Mouse (Mus musculus) liver, embryonic 12.5 days (tissue): ENCODE data around the gene Asb17. TPM values are rescaled to one million over a fixed set of nuclear protein-coding genes. Genes with fewer than 3 reads are reported as not detected.

Experiments used
- ATAC-seq: fragments of 200-750 bp; cut with Nextera tagmentation; 2 replicates; pipeline ENCODE4 v1.8.0; 2017; ENCODE audit warnings: moderate number of reproducible peaks, mild to moderate bottlenecking, moderate library complexity
- H3K27ac ChIP-seq: fragments of 300-500 bp; sonication (generic); 2 replicates; pipeline ENCODE4 v1.5.1; 2016; ENCODE audit warnings: mild to moderate bottlenecking
- H3K27me3 ChIP-seq: fragments of 300-500 bp; sonication (generic); replicated peaks from 2 replicates; pipeline ENCODE4 v1.6.1; 2016; ENCODE audit warnings: mild to moderate bottlenecking, moderate library complexity
- H3K36me3 ChIP-seq: fragments of 300-500 bp; sonication (generic); 2 replicates; pipeline ENCODE4 v1.6.1; 2016; ENCODE audit warnings: mild to moderate bottlenecking, moderate library complexity
- H3K4me1 ChIP-seq: fragments of 300-500 bp; sonication (generic); 2 replicates; pipeline ENCODE4 v1.6.1; 2016
- H3K4me2 ChIP-seq: fragments of 300-500 bp; sonication (generic); 2 replicates; pipeline ENCODE4 v1.6.1; 2016; ENCODE audit warnings: mild to moderate bottlenecking, moderate library complexity
- H3K4me3 ChIP-seq: fragments of 300-500 bp; sonication (generic); 2 replicates; pipeline ENCODE4 v1.5.1; 2016; ENCODE audit warnings: mild to moderate bottlenecking, moderate library complexity
- H3K9ac ChIP-seq: fragments of 300-500 bp; sonication (generic); 2 replicates; pipeline ENCODE4 v1.6.1; 2016; ENCODE audit warnings: mild to moderate bottlenecking, moderate library complexity
- H3K9me3 ChIP-seq: fragments of 300-500 bp; sonication (generic); replicated peaks from 2 replicates; pipeline ENCODE4 v1.6.1; 2016; ENCODE audit warnings: mild to moderate bottlenecking, moderate library complexity
- WGBS: fragments of 180-500 bp; shearing (Covaris S2); methylation state at CpG from one replicate; pipeline ENCODE4 v1.1.7; 2016; ENCODE audit not compliant: insufficient replicate concordance; 5-methylcytosine and 5-hydroxymethylcytosine counted together
- polyA plus RNA-seq: library from polyadenylated mRNA; unstranded; fragments of >200 nt; fragmentation: Nextera tagmentation; extraction: Ambion mirVana; gene quantifications from 2 replicates; pipeline ENCODE4 v1.2.1, GENCODE M21; 2016

The Asb17 gene
- polyA plus RNA-seq, 1 experiment from 2014 or later = 6.4 TPM

DNA sequence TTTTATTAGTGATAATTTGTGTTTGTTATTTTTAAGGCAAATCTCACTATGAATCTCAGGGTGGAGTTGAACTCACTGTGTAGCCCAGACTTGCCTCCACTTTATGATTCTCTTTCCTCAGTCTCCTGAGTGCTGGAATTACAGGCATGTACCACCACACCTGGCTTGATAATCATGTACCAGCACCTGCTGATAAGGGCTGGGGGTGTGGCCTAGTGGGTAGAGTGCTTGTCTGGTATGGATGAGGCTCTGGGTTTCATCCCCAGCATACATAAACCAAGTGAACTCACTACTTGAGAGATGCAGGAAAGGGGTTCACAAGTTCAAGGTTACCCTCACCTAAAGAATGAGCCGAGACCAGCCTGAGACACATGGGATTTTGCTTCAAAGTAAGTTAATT lies 57.9 kb downstream of the Asb17 start:
- no peaks in the 10 kb centered on the region for H3K9me3 ChIP-seq
- no peak overlapping the region; the same call in 1 of the 2 replicates for H3K27ac ChIP-seq
- H3K4me3 ChIP-seq = no peak overlapping the region
- peaks cover 38% of the 10 kb centered on the region for H3K36me3 ChIP-seq
- 70% methylated on average over 1 of the region's 1 CpGs for WGBS
- peak; percentile 28 for ATAC-seq
- peaks cover 30% of the 10 kb centered on the region for H3K4me1 ChIP-seq
- H3K4me2 ChIP-seq = no peak overlapping the region
- H3K27me3 ChIP-seq = 0 out of 2 replicates have a peak, but pooled peaks cover 5% of the 10 kb centered on the region
- no peak overlapping the region for H3K9ac ChIP-seq

DNA sequence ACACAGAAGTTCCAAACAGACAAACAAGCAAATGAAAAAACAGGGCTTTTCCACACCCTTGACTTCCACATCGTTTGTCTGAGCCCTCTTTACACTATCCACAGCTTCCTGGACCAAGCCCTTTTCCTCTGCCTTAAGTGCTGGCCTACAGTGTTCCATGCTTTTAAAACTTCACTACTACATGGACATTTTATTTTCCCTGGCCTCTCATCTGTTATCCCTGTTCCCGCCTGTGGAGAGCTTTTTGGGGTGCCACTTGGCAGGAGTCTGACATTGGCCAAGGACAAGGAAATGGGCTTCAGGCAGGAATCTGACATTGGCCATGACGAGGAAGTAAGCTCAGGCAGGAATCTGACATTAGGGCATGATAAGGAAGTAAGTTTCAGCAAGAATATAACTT lies 58.6 kb downstream of the Asb17 start:
- Histone ChIP-seq H3K27ac (peak overlapping the region; percentile 64; the same call in 1 of the 2 replicates), H3K36me3 (peaks cover 45% of the 10 kb centered on the region), H3K4me3 (no peak overlapping the region), H3K4me1 (peaks cover 32% of the 10 kb centered on the region), H3K9me3 (no peaks in the 10 kb centered on the region), H3K9ac (no peak overlapping the region), H3K4me2 (no peak overlapping the region), H3K27me3 (0 out of 2 replicates have a peak, but pooled peaks cover under 1% of the 10 kb centered on the region)
- ATAC-seq = no peak
- WGBS = 25% methylated on average over 3 of the region's 3 CpGs

- ATAC-seq = peak; percentile 44; the same call in 1 of the 2 replicates
- H3K9me3 ChIP-seq = no peaks in the 10 kb centered on the region
- WGBS = 56% methylated on average over 6 of the region's 6 CpGs
- no peak overlapping the region for H3K4me3 ChIP-seq
- no peak overlapping the region for H3K27ac ChIP-seq
- peaks cover 51% of the 10 kb centered on the region for H3K4me1 ChIP-seq
- H3K4me2 ChIP-seq = no peak overlapping the region
- no peaks in the 10 kb centered on the region for H3K27me3 ChIP-seq
- H3K36me3 ChIP-seq = peaks cover 65% of the 10 kb centered on the region
- no peak overlapping the region for H3K9ac ChIP-seq
Observed at GRCm38 (mm10) chr3:153904586-153904985, 60.6 kb downstream of the Asb17 start.

Other genes starting within 250 kb of the Asb17 start
- gene St6galnac3, start 119.0 kb upstream of the Asb17 start, polyA plus RNA-seq = 12.9 and 13.6 TPM in 2 replicates
- gene Msh4, start 61.9 kb downstream of the Asb17 start, polyA plus RNA-seq = 0.10 and 0.11 TPM in 2 replicates
- gene Rabggtb, start 68.8 kb downstream of the Asb17 start, polyA plus RNA-seq = 60.8 and 62.2 TPM in 2 replicates
- gene Acadm, start 100.4 kb downstream of the Asb17 start, polyA plus RNA-seq = 51.7 and 53.4 TPM in 2 replicates
- gene Slc44a5, start 129.2 kb downstream of the Asb17 start, polyA plus RNA-seq = 0.20 and 0.36 TPM in 2 replicates